Mouse (Mus musculus): Measurements from ENCODE around the gene Olfr1248. TPM values are rescaled to one million over a fixed set of nuclear protein-coding genes. Genes with fewer than 3 reads are reported as not detected.
"Not testable (repeated sequence)": the region's sequence is repeated elsewhere in the genome, so short reads cannot be mapped to it uniquely, and the experiment has no call there.

Olfr1248 gene
- not detected in 2 replicates for polyA plus RNA-seq (2012; rRNA removed)

DNA sequence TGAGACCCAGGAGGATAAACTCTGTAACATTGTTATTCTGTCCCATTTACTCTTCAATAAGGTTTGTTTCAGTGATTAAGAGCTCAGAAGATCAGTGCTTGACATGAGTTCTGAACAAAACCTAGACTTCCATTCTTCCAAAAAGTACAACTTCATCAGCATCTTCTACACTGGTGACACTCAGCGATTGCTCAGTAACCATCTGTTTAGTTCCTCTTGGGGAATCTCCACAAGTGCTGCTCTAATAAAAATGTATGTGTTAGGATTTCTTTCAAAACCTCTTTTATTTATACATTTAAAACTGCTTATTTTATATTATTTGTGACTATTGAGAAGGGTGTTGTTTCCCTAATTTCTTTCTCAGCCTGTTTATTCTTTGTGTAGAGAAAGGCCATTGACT lies at the start of gene Olfr1248:
Gene Olfr1248 (minus strand): TSS at position 101 of the 400 bp plus-strand sequence.
- H3K4me1 ChIP-seq (ENCODE audit: control insufficient read depth, insufficient read depth, low read length); H3K4me3 ChIP-seq (ENCODE audit: control insufficient read depth, low read depth, low read length); H3K27ac ChIP-seq (ENCODE audit: control insufficient read depth, insufficient read depth, low read depth, low read length); H3K27me3 ChIP-seq (ENCODE audit: control insufficient read depth, insufficient read depth, low read length); H3K36me3 ChIP-seq (ENCODE audit: control insufficient read depth, insufficient read depth, low read length): not testable (repeated sequence)

DNA sequence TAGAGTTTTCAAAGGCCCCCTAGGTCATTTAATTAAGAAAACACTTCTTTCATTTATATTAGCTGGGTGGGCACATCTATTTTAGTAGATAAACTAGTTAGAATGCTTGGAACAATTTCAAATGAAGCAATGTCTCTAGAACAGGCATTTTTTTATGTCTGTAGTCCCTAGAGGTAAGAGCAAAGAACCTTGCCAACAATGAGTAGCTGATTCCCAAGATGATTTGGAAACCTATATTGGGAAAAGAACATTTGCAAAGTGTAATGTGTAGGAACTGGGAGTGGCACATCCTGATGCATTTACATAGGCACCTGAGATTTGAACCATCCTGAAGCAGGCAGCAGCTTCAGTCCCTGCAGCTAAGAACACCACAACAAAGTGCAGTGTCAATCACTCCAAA lies 43.3 kb upstream of the Olfr1248 start, which contains the start of gene Olfr1250:
Gene Olfr1250 (minus strand): TSS at position 101 of the 400 bp plus-strand sequence.
- Histone ChIP-seq H3K27ac (ENCODE audit: control insufficient read depth, insufficient read depth, low read depth, low read length) (no peak within 1 kb of the TSS), H3K36me3 (ENCODE audit: control insufficient read depth, insufficient read depth, low read length) (no peaks in the 10 kb centered on the region), H3K4me1 (ENCODE audit: control insufficient read depth, insufficient read depth, low read length) (no peaks in the 10 kb centered on the region), H3K27me3 (ENCODE audit: control insufficient read depth, insufficient read depth, low read length) (no peaks in the 10 kb centered on the region), H3K4me3 (ENCODE audit: control insufficient read depth, low read depth, low read length) (no peak within 1 kb of the TSS)
- no peak for TF ChIP-seq CTCF (IDR thresholded peaks at IDR 0.05; ENCODE audit: control insufficient read depth, insufficient read depth, insufficient replicate concordance, low read depth, low read length)
- no peak for TF ChIP-seq POLR2A (IDR thresholded peaks at IDR 0.05; ENCODE audit: control insufficient read depth, low read depth, low read length)

DNA sequence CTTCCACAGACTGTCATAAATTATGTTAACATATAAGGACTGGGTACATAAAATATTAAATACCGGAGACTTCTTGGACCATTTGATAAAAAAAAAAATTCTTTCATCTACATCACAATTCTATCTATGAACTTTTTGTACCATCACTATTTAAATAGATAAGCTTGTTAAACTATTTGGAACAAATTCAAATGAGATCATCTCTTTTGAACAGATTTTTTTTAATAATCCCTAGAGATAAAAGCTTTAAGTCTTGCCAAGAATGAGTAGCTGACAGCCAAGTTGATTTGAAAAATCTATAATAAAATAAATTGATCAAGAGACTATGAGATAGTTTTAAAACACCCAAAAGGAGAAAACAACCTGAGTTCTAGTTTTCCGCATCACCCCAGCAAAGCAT lies 16.8 kb upstream of the Olfr1248 start, which contains the start of gene Olfr1249:
Gene Olfr1249 (minus strand): TSS at position 101 of the 400 bp plus-strand sequence.
- Histone ChIP-seq H3K4me3 (ENCODE audit: control insufficient read depth, low read depth, low read length) (no peak within 1 kb of the TSS), H3K27me3 (ENCODE audit: control insufficient read depth, insufficient read depth, low read length) (no peaks in the 10 kb centered on the region), H3K36me3 (ENCODE audit: control insufficient read depth, insufficient read depth, low read length) (no peaks in the 10 kb centered on the region), H3K4me1 (ENCODE audit: control insufficient read depth, insufficient read depth, low read length) (no peaks in the 10 kb centered on the region), H3K27ac (ENCODE audit: control insufficient read depth, insufficient read depth, low read depth, low read length) (no peak within 1 kb of the TSS)
- TF ChIP-seq CTCF (IDR thresholded peaks at IDR 0.05; ENCODE audit: control insufficient read depth, insufficient read depth, insufficient replicate concordance, low read depth, low read length) (no peak), POLR2A (IDR thresholded peaks at IDR 0.05; ENCODE audit: control insufficient read depth, low read depth, low read length) (no peak)

DNA sequence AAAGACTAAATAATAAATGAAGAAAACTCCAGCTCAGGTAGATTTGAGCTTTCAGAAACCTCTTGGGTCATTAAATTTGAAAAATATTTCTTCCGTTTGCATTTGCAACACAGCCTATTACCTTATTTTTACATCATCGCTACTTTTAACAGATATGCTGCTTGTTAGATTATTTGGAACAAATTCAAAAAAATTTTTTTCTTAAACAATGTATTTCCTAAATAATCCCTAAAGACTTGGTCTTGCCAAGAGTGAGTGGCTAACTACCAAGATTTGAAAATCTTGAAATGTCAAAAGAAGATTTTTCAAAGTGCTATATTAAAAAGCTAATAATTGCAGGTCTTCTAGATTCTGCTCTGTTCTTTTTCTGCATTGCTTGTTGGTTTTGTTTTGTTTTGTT lies 4.0 kb downstream of the Olfr1248 start, which contains the start of gene Olfr1247:
Gene Olfr1247 (minus strand): TSS at position 101 of the 400 bp plus-strand sequence.
- Histone ChIP-seq H3K4me1 (ENCODE audit: control insufficient read depth, insufficient read depth, low read length) (no peaks in the 10 kb centered on the region), H3K27me3 (ENCODE audit: control insufficient read depth, insufficient read depth, low read length) (no peaks in the 10 kb centered on the region), H3K27ac (ENCODE audit: control insufficient read depth, insufficient read depth, low read depth, low read length) (no peak within 1 kb of the TSS), H3K4me3 (ENCODE audit: control insufficient read depth, low read depth, low read length) (no peak within 1 kb of the TSS), H3K36me3 (ENCODE audit: control insufficient read depth, insufficient read depth, low read length) (no peaks in the 10 kb centered on the region)
- no peak for TF ChIP-seq POLR2A (IDR thresholded peaks at IDR 0.05; ENCODE audit: control insufficient read depth, low read depth, low read length)
- no peak for TF ChIP-seq CTCF (IDR thresholded peaks at IDR 0.05; ENCODE audit: control insufficient read depth, insufficient read depth, insufficient replicate concordance, low read depth, low read length)

DNA sequence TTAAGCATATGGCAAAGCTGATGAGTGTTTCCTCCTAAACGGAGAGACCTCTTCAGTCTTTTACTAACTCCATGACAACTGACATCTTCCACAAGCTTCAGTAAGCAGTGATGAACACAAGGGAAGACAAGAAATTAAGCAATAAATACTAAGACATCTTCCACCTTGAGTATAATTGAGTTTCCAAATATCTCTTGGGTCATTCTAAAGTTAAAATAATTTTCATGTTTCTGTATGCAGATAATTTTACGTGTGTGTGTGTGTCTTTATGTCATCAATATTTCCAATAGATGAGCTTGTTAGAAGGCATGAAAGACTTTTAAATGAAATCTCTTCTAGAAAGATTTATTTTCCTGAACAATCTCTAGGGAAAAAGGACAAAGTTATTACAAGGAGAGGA lies 25.0 kb downstream of the Olfr1248 start, which contains the start of gene Olfr1246:
Gene Olfr1246 (minus strand): TSS at position 101 of the 400 bp plus-strand sequence.
- Histone ChIP-seq H3K27ac (ENCODE audit: control insufficient read depth, insufficient read depth, low read depth, low read length) (no peak within 1 kb of the TSS), H3K27me3 (ENCODE audit: control insufficient read depth, insufficient read depth, low read length) (no peaks in the 10 kb centered on the region), H3K4me3 (ENCODE audit: control insufficient read depth, low read depth, low read length) (no peak within 1 kb of the TSS), H3K36me3 (ENCODE audit: control insufficient read depth, insufficient read depth, low read length) (no peaks in the 10 kb centered on the region), H3K4me1 (ENCODE audit: control insufficient read depth, insufficient read depth, low read length) (no peaks in the 10 kb centered on the region)
- TF ChIP-seq POLR2A (IDR thresholded peaks at IDR 0.05; ENCODE audit: control insufficient read depth, low read depth, low read length), result no peak

DNA sequence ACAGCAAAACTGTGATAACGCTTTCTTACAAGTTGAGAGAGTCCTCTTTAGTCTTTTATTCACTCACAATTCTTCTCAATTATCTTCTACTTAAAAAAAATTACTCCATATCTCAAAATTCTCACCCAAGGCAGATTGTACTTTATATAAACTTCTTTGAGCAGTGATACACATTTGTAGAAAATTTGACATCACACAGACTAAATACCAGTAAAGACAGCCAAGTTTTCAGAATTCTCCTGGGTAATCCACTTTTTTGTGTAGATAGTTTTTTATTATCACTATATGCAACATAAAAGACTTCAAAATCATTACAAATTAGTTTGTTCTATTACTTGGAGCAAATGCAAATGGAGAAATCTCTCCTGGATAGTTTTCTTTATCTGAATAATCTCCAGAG lies 39.7 kb downstream of the Olfr1248 start, which contains the start of gene Olfr1245:
Gene Olfr1245 (minus strand): TSS at position 101 of the 400 bp plus-strand sequence.
- no peaks in the 10 kb centered on the region for H3K27me3 ChIP-seq (ENCODE audit: control insufficient read depth, insufficient read depth, low read length)
- no peak for TF ChIP-seq CTCF (IDR thresholded peaks at IDR 0.05; ENCODE audit: control insufficient read depth, insufficient read depth, insufficient replicate concordance, low read depth, low read length)
- no peak for TF ChIP-seq POLR2A (IDR thresholded peaks at IDR 0.05; ENCODE audit: control insufficient read depth, low read depth, low read length)

More for the DNA sequence above, 39.7 kb downstream of the Olfr1248 start, which contains the start of gene Olfr1245:
- no peak within 1 kb of the TSS for H3K4me3 ChIP-seq (ENCODE audit: control insufficient read depth, low read depth, low read length)
- no peaks in the 10 kb centered on the region for H3K36me3 ChIP-seq (ENCODE audit: control insufficient read depth, insufficient read depth, low read length)
- no peak within 1 kb of the TSS for H3K27ac ChIP-seq (ENCODE audit: control insufficient read depth, insufficient read depth, low read depth, low read length)
- H3K4me1 ChIP-seq (ENCODE audit: control insufficient read depth, insufficient read depth, low read length), result no peaks in the 10 kb centered on the region

Other genes with a start within 250 kb of the Olfr1248 start
- not detected in 2 replicates for gene Olfr1238, start 208.6 kb downstream of the Olfr1248 start, polyA plus RNA-seq (2012; rRNA removed)
- not detected in 2 replicates for gene Olfr1239, start 197.8 kb downstream of the Olfr1248 start, polyA plus RNA-seq (2012; rRNA removed)
- not detected in 2 replicates for gene Olfr1240, start 175.2 kb downstream of the Olfr1248 start, polyA plus RNA-seq (2012; rRNA removed)
- gene Olfr1241, start 131.1 kb downstream of the Olfr1248 start, polyA plus RNA-seq (2012; rRNA removed), result not detected in 2 replicates
- not detected in 2 replicates for gene Olfr1242, start 119.9 kb downstream of the Olfr1248 start, polyA plus RNA-seq (2012; rRNA removed)
- gene Olfr1243, start 86.8 kb downstream of the Olfr1248 start, polyA plus RNA-seq (2012; rRNA removed), result not detected in 2 replicates
- not detected in 2 replicates for gene Olfr1245, start 39.8 kb downstream of the Olfr1248 start, polyA plus RNA-seq (2012; rRNA removed)
- not detected in 2 replicates for gene Olfr1246, start 25.1 kb downstream of the Olfr1248 start, polyA plus RNA-seq (2012; rRNA removed)
- not detected in 2 replicates for gene Olfr1247, start 4.1 kb downstream of the Olfr1248 start, polyA plus RNA-seq (2012; rRNA removed)
- not detected in 2 replicates for gene Olfr1249, start 16.7 kb upstream of the Olfr1248 start, polyA plus RNA-seq (2012; rRNA removed)
- gene Olfr1250, start 43.2 kb upstream of the Olfr1248 start, polyA plus RNA-seq (2012; rRNA removed), result not detected in 2 replicates
- gene Olfr1251, start 53.7 kb upstream of the Olfr1248 start, polyA plus RNA-seq (2012; rRNA removed), result 0.22 TPM in 1 of 2 replicates, not detected in the other
- gene Olfr1252, start 106.8 kb upstream of the Olfr1248 start, polyA plus RNA-seq (2012; rRNA removed), result not detected in 2 replicates
- not detected in 2 replicates for gene Olfr1253, start 138.8 kb upstream of the Olfr1248 start, polyA plus RNA-seq (2012; rRNA removed)
- gene Olfr1254, start 175.4 kb upstream of the Olfr1248 start, polyA plus RNA-seq (2012; rRNA removed), result not detected in 2 replicates
- not detected in 2 replicates for gene Olfr1255, start 193.8 kb upstream of the Olfr1248 start, polyA plus RNA-seq (2012; rRNA removed)
- not detected in 2 replicates for gene Olfr1256, start 223.3 kb upstream of the Olfr1248 start, polyA plus RNA-seq (2012; rRNA removed)
- gene Olfr48, start 230.0 kb upstream of the Olfr1248 start, polyA plus RNA-seq (2012; rRNA removed), result not detected in 2 replicates